ENCODE assay signal across 8 mouse cellular contexts in genomic region chr2:45107555-45107954, GRCm38 (mm10). TPM values are rescaled to one million over a fixed set of nuclear protein-coding genes. Genes with fewer than 3 reads are reported as not detected.
A peak's percentile ranks its signal among the peaks of the same experiment; 100 is the strongest.
DNase-seq lines count a peak whose midpoint lies in the region; ATAC-seq lines count a peak whose summit lies in the region.

No protein-coding gene starts in this region.

- H3K9ac ChIP-seq in liver, embryonic 12.5 days, result peak overlapping the region; percentile 99
- peak overlapping the region; percentile 93 for H3K9ac ChIP-seq in stomach, embryonic 16.5 days (ENCODE audit: low read length)

- H3K27ac ChIP-seq in liver, embryonic 12.5 days, result peak overlapping the region; percentile 95
- peak overlapping the region; percentile 87 for H3K27ac ChIP-seq in stomach, embryonic 16.5 days (ENCODE audit: low read length)

- 25% methylated on average over 2 of the region's 2 CpGs for WGBS in liver, embryonic 12.5 days (ENCODE audit: insufficient replicate concordance)
- 31% methylated on average over 2 of the region's 2 CpGs for WGBS in stomach, embryonic 16.5 days

- peak; percentile 38 for DNase-seq in adrenal gland, postnatal 10 days
- DNase-seq in adrenal gland, adult 8-10 months, result no peak
- DNase-seq in spleen, postnatal 36 days (ENCODE audit: low spot score in 2 of 2), result no peak
- DNase-seq in adrenal gland, postnatal 14 days, result no peak

- H3K9me3 ChIP-seq in megakaryocyte, embryonic 14.5 days, result no peaks in the 10 kb centered on the region
- H3K9me3 ChIP-seq in liver, embryonic 12.5 days (replicated peaks), result no peaks in the 10 kb centered on the region
- H3K9me3 ChIP-seq in stomach, embryonic 16.5 days (replicated peaks; ENCODE audit: control insufficient read depth, low read length), result no peaks in the 10 kb centered on the region

- no peaks in the 10 kb centered on the region for H3K27me3 ChIP-seq in megakaryocyte, embryonic 14.5 days (replicated peaks)
- 0 out of 2 replicates have a peak, but pooled peaks cover 6% of the 10 kb centered on the region for H3K27me3 ChIP-seq in liver, embryonic 12.5 days (replicated peaks)
- H3K27me3 ChIP-seq in stomach, embryonic 16.5 days (ENCODE audit: control insufficient read depth, insufficient read depth, low read length), result 0 out of 2 replicates have a peak, but pooled peaks cover 2% of the 10 kb centered on the region

- H3K4me1 ChIP-seq in megakaryocyte, embryonic 14.5 days, result peaks cover 52% of the 10 kb centered on the region
- peaks cover 61% of the 10 kb centered on the region for H3K4me1 ChIP-seq in liver, embryonic 12.5 days
- peaks cover 5% of the 10 kb centered on the region; the same call in 1 of the 2 replicates for H3K4me1 ChIP-seq in stomach, embryonic 16.5 days (ENCODE audit: control insufficient read depth, insufficient read depth, low read length)

- peak overlapping the region; percentile 99 for H3K4me3 ChIP-seq in megakaryocyte, embryonic 14.5 days (replicated peaks)
- peak overlapping the region; percentile 97 for H3K4me3 ChIP-seq in liver, embryonic 12.5 days
- peak overlapping the region; percentile 74 for H3K4me3 ChIP-seq in stomach, embryonic 16.5 days (replicated peaks; ENCODE audit: low read length)

- peaks cover 70% of the 10 kb centered on the region for H3K36me3 ChIP-seq in megakaryocyte, embryonic 14.5 days (replicated peaks; ENCODE audit: low read length)
- H3K36me3 ChIP-seq in liver, embryonic 12.5 days, result peaks cover 23% of the 10 kb centered on the region
- H3K36me3 ChIP-seq in stomach, embryonic 16.5 days (ENCODE audit: control insufficient read depth, insufficient read depth, low read length), result no peaks in the 10 kb centered on the region

- H3K4me2 ChIP-seq in liver, embryonic 12.5 days, result peak overlapping the region; percentile 94
- H3K4me2 ChIP-seq in stomach, embryonic 16.5 days (ENCODE audit: low read depth, low read length), result peak overlapping the region; percentile 68

- no peak for ATAC-seq in megakaryocyte, adult 5-6 weeks (ENCODE audit: poor library complexity, severe bottlenecking)
- no peak for ATAC-seq in liver, embryonic 12.5 days
- no peak for ATAC-seq in stomach, embryonic 16.5 days (ENCODE audit: insufficient read depth, low FRiP score)

RNA-seq across cellular contexts. Expression of gene Zeb2, which starts 9.6 kb away (rescaled TPM):
- total RNA-seq in adrenal gland, postnatal 10 days (2021), result 100 to 1,000 TPM; 129 to 138 TPM
- total RNA-seq in adrenal gland, adult 8-10 months (2022), result 100 to 1,000 TPM; 131 to 156 (median 144) TPM
- polyA plus RNA-seq in megakaryocyte, embryonic 14.5 days (2012; ENCODE audit: insufficient read depth, low replicate concordance), result 14.4 and 20.1 TPM in 2 replicates
- 288 and 305 TPM in 2 replicates for total RNA-seq in megakaryocyte, adult 5-6 weeks (2015)
- total RNA-seq in megakaryocyte, adult 5-6 weeks (2017), result 278 and 291 TPM in 2 replicates
- polyA plus RNA-seq in liver, embryonic 12.5 days (2016; fragmentation: Nextera tagmentation; extraction: Ambion mirVana), result 22.1 and 24.3 TPM in 2 replicates
- polyA plus RNA-seq in stomach, embryonic 16.5 days (2015; fragmentation: Nextera tagmentation; extraction: Ambion mirVana), result 43.8 and 50.6 TPM in 2 replicates
- total RNA-seq in adrenal gland, postnatal 14 days (2021), result 153 and 158 TPM in 2 replicates
